Mouse (Mus musculus): ENCODE results near the gene Upk3b. TPM values are rescaled to one million over a fixed set of nuclear protein-coding genes. Genes with fewer than 3 reads are reported as not detected.

The Upk3b gene
- total and polyA plus RNA-seq, 3 experiments = 0.09 TPM; not detected in 2

- H3K4me2 ChIP-seq (ENCODE audit: insufficient read depth, low read depth, poor library complexity, severe bottlenecking) = peak overlapping the region; percentile 27
- TF ChIP-seq SIN3A (IDR thresholded peaks at IDR 0.05; ENCODE audit: low read length) (no peak), MAX (IDR thresholded peaks at IDR 0.05; ENCODE audit: low read length) (peak; percentile 57; the same call in 1 of the 2 replicates), KAT2A (IDR thresholded peaks at IDR 0.05; ENCODE audit: insufficient replicate concordance, low read length) (no peak), USF2 (conservative IDR thresholded peaks at IDR 0.05; ENCODE audit: low read depth, low read length) (no peak), MYC (IDR thresholded peaks at IDR 0.05; ENCODE audit: low read depth, low read length) (peak; percentile 31; the same call in 1 of the 2 replicates), JUND (conservative IDR thresholded peaks at IDR 0.05; ENCODE audit: low read depth, low read length) (no peak), CHD2 (IDR thresholded peaks at IDR 0.05; ENCODE audit: low read length) (no peak), CHD1 (IDR thresholded peaks at IDR 0.05; ENCODE audit: low read depth, low read length) (no peak), RAD21 (IDR thresholded peaks at IDR 0.05; ENCODE audit: low read depth, low read length) (no peak), ZMIZ1 (IDR thresholded peaks at IDR 0.05; ENCODE audit: low read depth, low read length) (no peak), MEF2A (IDR thresholded peaks at IDR 0.05; ENCODE audit: borderline replicate concordance, low read depth, low read length) (no peak), CTCF (conservative IDR thresholded peaks at IDR 0.05 in 1 of 2, IDR thresholded peaks at IDR 0.05 in 1 of 2; ENCODE audit: low read depth in 2 of 2, low read length in 2 of 2) (no peak), NRF1 (IDR thresholded peaks at IDR 0.05; ENCODE audit: low read depth, low read length) (no peak), ZNF384 (IDR thresholded peaks at IDR 0.05; ENCODE audit: low read depth, low read length) (no peak), BHLHE40 (IDR thresholded peaks at IDR 0.05; ENCODE audit: low read depth, low read length) (peak; percentile 75), MAZ (IDR thresholded peaks at IDR 0.05; ENCODE audit: low read depth, low read length) (no peak), ZC3H11A (IDR thresholded peaks at IDR 0.05; ENCODE audit: low read depth, low read length) (no peak), IRF4 (IDR thresholded peaks at IDR 0.05; ENCODE audit: low read depth, low read length) (no peak), ETS1 (conservative IDR thresholded peaks at IDR 0.05; ENCODE audit: low read depth, low read length) (no peak), TBP (conservative IDR thresholded peaks at IDR 0.05; ENCODE audit: low read depth, low read length) (no peak), MXI1 (IDR thresholded peaks at IDR 0.05; ENCODE audit: low read depth, low read length) (peak; percentile 53; the same call in 1 of the 2 replicates), TCF12 (IDR thresholded peaks at IDR 0.05; ENCODE audit: low read depth, low read length) (no peak), ZKSCAN1 (IDR thresholded peaks at IDR 0.05; ENCODE audit: borderline replicate concordance, low read depth, low read length) (no peak), HCFC1 (IDR thresholded peaks at IDR 0.05; ENCODE audit: low read depth, low read length) (no peak), UBTF (IDR thresholded peaks at IDR 0.05; ENCODE audit: low read depth, low read length) (no peak), POLR2A (IDR thresholded peaks at IDR 0.05; ENCODE audit: low read depth, low read length) (no peak), EP300 (IDR thresholded peaks at IDR 0.05; ENCODE audit: low read length) (no peak), RCOR1 (conservative IDR thresholded peaks at IDR 0.05; ENCODE audit: low read depth, low read length) (no peak), SMC3 (IDR thresholded peaks at IDR 0.05; ENCODE audit: low read depth, low read length) (no peak)
- H3K27ac ChIP-seq (ENCODE audit: insufficient read depth, low read depth) = no peak overlapping the region
- H3K36me3 ChIP-seq (replicated peaks in 1 of 2; ENCODE audit: control insufficient read depth in 1 of 2, insufficient read depth in 1 of 2, low read length in 1 of 2) = peaks cover 4 to 47% of the 10 kb centered on the region in 2 experiments
- in situ Hi-C loops (cut with MboI; ENCODE audit: low pct_ligation_motif_present, low pct_unique_long_range_greater_than_20kb, low sequenced_read_pairs) (no loop called here), dilution Hi-C loops (cut with MboI; ENCODE audit: extremely low pct_ligation_motif_present, extremely low pct_unique_long_range_greater_than_20kb, low sequenced_read_pairs) (no loop called here)
- DNase-seq (ENCODE audit: extremely low read depth) = no peak
- H3K27me3 ChIP-seq (replicated peaks) = no peaks in the 10 kb centered on the region
- peaks cover 14% of the 10 kb centered on the region for H3K79me2 ChIP-seq (replicated peaks; ENCODE audit: control insufficient read depth, extremely low read depth, insufficient read depth, poor library complexity, severe bottlenecking)
- H3K4me1 ChIP-seq (ENCODE audit: control insufficient read depth in 1 of 2, insufficient read depth in 2 of 2) = peaks cover 48 to 94% of the 10 kb centered on the region in 2 experiments
- no peaks in the 10 kb centered on the region for H3K9me3 ChIP-seq (replicated peaks; ENCODE audit: low read length)
- no peak overlapping the region for H3K9ac ChIP-seq (ENCODE audit: insufficient read depth, low read depth)
- peak overlapping the region in 1 of 3 experiments; percentile 48 for H3K4me3 ChIP-seq (replicated peaks in 1 of 3; ENCODE audit: low read depth in 2 of 3, low read length in 2 of 3, poor library complexity in 1 of 3)
These were observed 33.8 kb upstream of the Upk3b start for GRCm38 (mm10) chr5:136004537-136004936.

Data from CH12.LX (cell line).